Mouse (Mus musculus): ENCODE results near the gene Erp44.

DNA sequence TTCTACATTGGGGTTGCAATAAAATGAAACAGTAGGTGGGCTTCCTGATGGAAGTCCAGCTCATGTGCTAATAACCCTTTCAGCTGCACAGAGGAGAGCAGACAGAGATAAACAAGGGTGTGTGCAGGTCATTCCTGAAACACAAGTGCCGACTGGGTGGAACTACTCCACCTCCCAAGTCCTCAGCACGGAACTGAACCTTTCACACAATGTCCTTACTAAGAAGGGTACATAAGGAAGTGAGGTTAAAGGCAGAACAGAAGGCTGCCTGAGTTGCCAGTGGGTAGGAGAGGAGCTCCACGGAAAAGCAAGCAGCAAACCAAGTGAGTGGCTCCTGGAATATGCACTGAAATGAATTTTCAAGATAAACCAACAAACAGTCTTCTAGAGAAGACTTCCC, 52.6 kb downstream of the Erp44 start:
- TF ChIP-seq CTCF (IDR thresholded peaks at IDR 0.05; ENCODE audit: borderline replicate concordance, extremely low read depth, insufficient read depth, insufficient read length): no peak
- TF ChIP-seq POLR2A (IDR thresholded peaks at IDR 0.05; ENCODE audit: borderline replicate concordance, extremely low read depth, insufficient read depth, insufficient read length, poor library complexity, severe bottlenecking): no peak
